23 mouse cellular contexts compared by ENCODE assay signal in genomic region chr11:3993914-3994313, GRCm38 (mm10). TPM values are rescaled to one million over a fixed set of nuclear protein-coding genes. Genes with fewer than 3 reads are reported as not detected.
DNase-seq lines count a peak whose midpoint lies in the region; ATAC-seq and TF ChIP-seq lines count a peak whose summit lies in the region.
"Had no signal": no experiment of that assay in that cellular context is flagged by ENCODE, and none has a peak within 500 bp of the region (broad histone marks: within the 10 kb centered on the region; RNA-seq: fewer than 3 reads in every experiment).

No protein-coding gene starts in this region.

- no peaks in the 10 kb centered on the region for H3K9me3 ChIP-seq in kidney, embryonic 16.5 days (ENCODE audit: low read length)
- no peaks in the 10 kb centered on the region for H3K9me3 ChIP-seq in kidney, embryonic 14.5 days (ENCODE audit: control insufficient read depth, low read length)

- H3K36me3 ChIP-seq in kidney, adult 2 months (ENCODE audit: control insufficient read depth, insufficient read depth, low read length), result no peaks in the 10 kb centered on the region
- H3K36me3 ChIP-seq in kidney, embryonic 16.5 days (ENCODE audit: insufficient read depth, low read length), result no peaks in the 10 kb centered on the region
- H3K36me3 ChIP-seq in kidney, embryonic 14.5 days (ENCODE audit: control insufficient read depth, insufficient read depth, low read length), result no peaks in the 10 kb centered on the region
- H3K36me3 ChIP-seq: G1E had no signal

- no peak overlapping the region for H3K9ac ChIP-seq in kidney, embryonic 16.5 days (replicated peaks; ENCODE audit: low read length)
- H3K9ac ChIP-seq in kidney, embryonic 14.5 days (ENCODE audit: low read depth, low read length), result no peak overlapping the region

- H3K27me3 ChIP-seq in kidney, adult 2 months (replicated peaks; ENCODE audit: control insufficient read depth, insufficient read depth, low read length), result no peaks in the 10 kb centered on the region
- peaks cover 25% of the 10 kb centered on the region for H3K27me3 ChIP-seq in kidney, embryonic 16.5 days (ENCODE audit: insufficient read depth, low read length)
- peaks cover 24% of the 10 kb centered on the region for H3K27me3 ChIP-seq in kidney, embryonic 14.5 days (ENCODE audit: control insufficient read depth, insufficient read depth, low read length)

- no peaks in the 10 kb centered on the region; the same call in 1 of the 2 replicates for H3K4me1 ChIP-seq in kidney, adult 2 months (ENCODE audit: control insufficient read depth, insufficient read depth, low read length)
- H3K4me1 ChIP-seq in kidney, embryonic 16.5 days (ENCODE audit: insufficient read depth, low read length), result peaks cover 9% of the 10 kb centered on the region
- 0 out of 2 replicates have a peak, but pooled peaks cover 2% of the 10 kb centered on the region for H3K4me1 ChIP-seq in kidney, embryonic 14.5 days (ENCODE audit: control insufficient read depth, insufficient read depth, low read length)

- WGBS in kidney, adult 2 months, result 74% methylated on average over 6 of the region's 6 CpGs
- WGBS in kidney, embryonic 16.5 days, result 68% methylated on average over 6 of the region's 6 CpGs
- 83% methylated on average over 6 of the region's 6 CpGs for WGBS in kidney, embryonic 14.5 days

- no peak overlapping the region for H3K4me3 ChIP-seq in kidney, adult 2 months (ENCODE audit: insufficient read depth, low read depth, low read length)
- no peak overlapping the region for H3K4me3 ChIP-seq in kidney, embryonic 16.5 days (ENCODE audit: low read length)
- no peak overlapping the region for H3K4me3 ChIP-seq in kidney, embryonic 14.5 days (ENCODE audit: low read length)

- peak overlapping the region; percentile 76 for H3K27ac ChIP-seq in kidney, adult 2 months (ENCODE audit: insufficient read depth, low read depth, low read length)
- H3K27ac ChIP-seq in kidney, embryonic 16.5 days (ENCODE audit: low read length), result no peak overlapping the region
- no peak overlapping the region for H3K27ac ChIP-seq in kidney, embryonic 14.5 days (ENCODE audit: low read depth, low read length)

- TF ChIP-seq CTCF in kidney, adult 2 months (conservative IDR thresholded peaks at IDR 0.05; ENCODE audit: insufficient read depth, insufficient read length, low read depth, low read length), result no peak

- TF ChIP-seq POLR2A in kidney, adult 2 months (IDR thresholded peaks at IDR 0.05; ENCODE audit: low read depth, low read length), result no peak

- H3K4me2 ChIP-seq in kidney, embryonic 16.5 days (replicated peaks; ENCODE audit: low read depth, low read length), result no peak overlapping the region
- no peak overlapping the region for H3K4me2 ChIP-seq in kidney, embryonic 14.5 days (replicated peaks; ENCODE audit: low read depth, low read length)

- no peak for ATAC-seq in kidney, embryonic 16.5 days (ENCODE audit: low FRiP score, low TSS enrichment)
- no peak for ATAC-seq in kidney, embryonic 14.5 days (ENCODE audit: low FRiP score, low TSS enrichment)
- ATAC-seq: activated CD4-positive, CD25-positive, alpha-beta regulatory T cell, adult 4 months; CD4-positive, CD25-positive, alpha-beta regulatory T cell, adult 4 months; Patski had no signal

- peak; percentile 55 for DNase-seq in kidney, adult 2 months
- peak; percentile 51 for DNase-seq in kidney, postnatal 14 days
- peak; percentile 36 to 52 for DNase-seq in kidney, postnatal 25 days
- DNase-seq in kidney, adult 11 months, result no peak
- DNase-seq in kidney, postnatal 36 days, result peak; percentile 31 to 36
- DNase-seq in kidney, postnatal 10 days, result no peak
- DNase-seq: adrenal gland, adult 2 months; adrenal gland, adult 8-10 months; adrenal gland, postnatal 10 days; adrenal gland, postnatal 14 days; adrenal gland, postnatal 25 days; adrenal gland, postnatal 36 days; B cell, adult 2 months; cerebellum, adult 11 months; cerebellum, adult 11-12 months had no signal

RNA-seq across cellular contexts. Expression of gene Gal3st1, which starts 10.5 kb away (rescaled TPM):
- polyA plus RNA-seq in kidney, adult 2 months (2012; rRNA removed), result 71.7 and 91.3 TPM in 2 replicates
- polyA plus RNA-seq in kidney, embryonic 16.5 days (2015; fragmentation: Nextera tagmentation; extraction: Ambion mirVana), result 9.7 and 11.1 TPM in 2 replicates
- 4.3 and 4.6 TPM in 2 replicates for polyA plus RNA-seq in kidney, embryonic 14.5 days (2014; fragmentation: Nextera tagmentation; extraction: Ambion mirVana)
- polyA plus RNA-seq: activated CD4-positive, CD25-positive, alpha-beta regulatory T cell, adult 4 months; CD4-positive, CD25-positive, alpha-beta regulatory T cell, adult 4 months; G1E had no signal

RNA-seq across cellular contexts. Expression of gene 4930556J24Rik, which starts 17.3 kb away (rescaled TPM):
- 0.34 and 0.73 TPM in 2 replicates for polyA plus RNA-seq in kidney, adult 2 months (2012; rRNA removed)
- polyA plus RNA-seq in kidney, embryonic 16.5 days (2015; fragmentation: Nextera tagmentation; extraction: Ambion mirVana), result 0.31 and 0.49 TPM in 2 replicates
- polyA plus RNA-seq in kidney, embryonic 14.5 days (2014; fragmentation: Nextera tagmentation; extraction: Ambion mirVana), result 0.49 TPM in 1 of 2 replicates, not detected in the other
- polyA plus RNA-seq: activated CD4-positive, CD25-positive, alpha-beta regulatory T cell, adult 4 months; adrenal gland, adult 2 months; brain, embryonic 14.5 days; CD4-positive, CD25-positive, alpha-beta regulatory T cell, adult 4 months; G1E had no signal

RNA-seq across cellular contexts. Expression of gene Pes1, which starts 30.1 kb away (rescaled TPM):
- 33.3 and 33.8 TPM in 2 replicates for polyA plus RNA-seq in kidney, adult 2 months (2012; rRNA removed)
- polyA plus RNA-seq in kidney, embryonic 16.5 days (2015; fragmentation: Nextera tagmentation; extraction: Ambion mirVana), result 88.0 and 88.8 TPM in 2 replicates
- polyA plus RNA-seq in kidney, embryonic 14.5 days (2014; fragmentation: Nextera tagmentation; extraction: Ambion mirVana), result 60.7 and 81.2 TPM in 2 replicates

RNA-seq across cellular contexts. Expression of gene Sec14l4, which starts 37.3 kb away (rescaled TPM):
- polyA plus RNA-seq in kidney, adult 2 months (2012; rRNA removed), result 0.36 and 0.39 TPM in 2 replicates
- polyA plus RNA-seq in kidney, embryonic 16.5 days (2015; fragmentation: Nextera tagmentation; extraction: Ambion mirVana), result 0.41 TPM in 1 of 2 replicates, not detected in the other
- not detected in 2 replicates for polyA plus RNA-seq in kidney, embryonic 14.5 days (2014; fragmentation: Nextera tagmentation; extraction: Ambion mirVana)
- polyA plus RNA-seq: activated CD4-positive, CD25-positive, alpha-beta regulatory T cell, adult 4 months; brain, embryonic 14.5 days; C2C12; CD4-positive, CD25-positive, alpha-beta regulatory T cell, adult 4 months; G1E; Patski had no signal

Comparison
In these comparisons a context has a peak if more than half of its experiments do, and no peak if none do; other contexts are left out.
1. DNase-seq: peak in kidney, adult 2 months (single experiment), kidney, postnatal 14 days (single experiment), kidney, postnatal 25 days (2 of 2) and kidney, postnatal 36 days (2 of 2); none in kidney, adult 11 months (single experiment) and kidney, postnatal 10 days (single experiment).